Mouse (Mus musculus) liver, adult 2 months (tissue): ENCODE results near the gene Eps8l3. TPM values are rescaled to one million over a fixed set of nuclear protein-coding genes. Genes with fewer than 3 reads are reported as not detected.
A peak's percentile ranks its signal among the peaks of the same experiment; 100 is the strongest.

ENCODE experiments used
- DNase-seq: peaks from one replicate; pipeline ENCODE4 v3.0.0-alpha.2; 2011; ENCODE audit warnings: low read depth, low spot score; ENCODE audit errors: extremely low read depth
- H3K27ac ChIP-seq: fragments of 200-500 bp; replicated peaks from 2 replicates; pipeline ENCODE4 v1.5.1; 2012; ENCODE audit warnings: low read depth, mild to moderate bottlenecking, control low read depth, inconsistent platforms, low read length; ENCODE audit not compliant: insufficient read depth
- H3K27me3 ChIP-seq: fragments of 200-500 bp; 2 replicates; pipeline ENCODE4 v1.6.1; 2012; ENCODE audit warnings: mild to moderate bottlenecking, moderate library complexity, low read length, inconsistent platforms; ENCODE audit not compliant: control insufficient read depth, insufficient read depth
- H3K36me3 ChIP-seq: fragments of 200-500 bp; 2 replicates; pipeline ENCODE4 v1.6.1; 2012; ENCODE audit warnings: low read length, inconsistent platforms; ENCODE audit not compliant: control insufficient read depth, insufficient read depth
- H3K4me1 ChIP-seq: fragments of 200-500 bp; 2 replicates; pipeline ENCODE4 v1.6.1; 2011; ENCODE audit warnings: low read length; ENCODE audit not compliant: control insufficient read depth, insufficient read depth
- H3K4me3 ChIP-seq: fragments of 200-500 bp; 2 replicates; pipeline ENCODE4 v1.5.1; 2011; ENCODE audit warnings: low read depth, mild to moderate bottlenecking, control low read depth, low read length, moderate library complexity; ENCODE audit not compliant: insufficient read depth
- H3K79me2 ChIP-seq: fragments of 200-500 bp; 2 replicates; pipeline ENCODE4 v1.6.1; 2012; ENCODE audit warnings: inconsistent platforms, mild to moderate bottlenecking, low read length, moderate library complexity; ENCODE audit not compliant: control insufficient read depth, insufficient read depth
- H3K9ac ChIP-seq: fragments of 200-500 bp; 2 replicates; pipeline ENCODE4 v1.6.1; 2012; ENCODE audit warnings: low read depth, mild to moderate bottlenecking, control low read depth, inconsistent platforms, low read length
- CTCF ChIP-seq: fragments of 200-500 bp; IDR thresholded peaks from 2 replicates; pipeline ENCODE4 v1.5.1; 2011; ENCODE audit warnings: low read depth, low read length, control low read depth
- POLR2A ChIP-seq: fragments of 200-500 bp; IDR thresholded peaks from 2 replicates; pipeline ENCODE4 v1.6.1; 2011; ENCODE audit warnings: low read length, control low read depth; ENCODE audit not compliant: insufficient read depth; ENCODE audit errors: extremely low read depth
- WGBS: fragments of 180-500 bp; shearing (Covaris S2); methylation state at CpG from one replicate; pipeline ENCODE4 v1.1.7; 2018; 5-methylcytosine and 5-hydroxymethylcytosine counted together
- polyA plus RNA-seq: library from polyadenylated mRNA; depleted of rRNA; stranded (reverse); fragments of >200 nt; gene quantifications from 2 replicates; pipeline ENCODE4 v1.2.3, GENCODE M21; 2012
- total RNA-seq: library from RNA; depleted of rRNA; stranded (reverse); fragments of >200 nt; gene quantifications from 2 replicates; pipeline ENCODE4 v1.2.3, GENCODE M21; 2014

The Eps8l3 gene
- total and polyA plus RNA-seq, 2 experiments: under 0.01 to 0.07 TPM

- TF ChIP-seq CTCF: no peak
- TF ChIP-seq POLR2A: no peak
- peak; percentile 35 for DNase-seq
- Histone ChIP-seq H3K9ac (no peak overlapping the region), H3K4me1 (no peaks in the 10 kb centered on the region), H3K4me3 (no peak overlapping the region), H3K36me3 (no peaks in the 10 kb centered on the region), H3K27ac (no peak overlapping the region), H3K27me3 (no peaks in the 10 kb centered on the region), H3K79me2 (no peaks in the 10 kb centered on the region)
- 75% methylated on average over 15 of the region's 15 CpGs for WGBS
Measured at GRCm38 (mm10) chr3:107916674-107917073, 39.6 kb downstream of the Eps8l3 start.

DNA sequence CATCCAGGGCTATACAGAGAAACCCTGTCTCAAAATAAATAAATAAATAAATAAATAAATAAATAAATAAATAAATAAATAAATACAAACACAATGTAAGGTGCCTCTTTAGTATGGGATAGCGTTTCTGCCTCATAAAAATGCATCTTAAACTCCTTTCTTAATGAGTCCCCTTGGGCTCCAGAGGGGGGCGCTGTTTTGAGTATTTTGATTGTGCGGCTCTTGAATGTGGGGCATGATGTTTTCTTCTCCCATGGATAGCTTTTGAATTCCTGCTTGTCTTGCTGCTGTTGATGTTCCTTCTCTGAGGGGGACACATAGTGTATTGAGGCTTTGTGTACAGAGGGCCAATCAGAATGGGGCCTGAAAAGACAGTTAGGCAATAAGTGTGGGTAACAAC is 40.1 kb downstream of the Eps8l3 start:
- no peaks in the 10 kb centered on the region for H3K36me3 ChIP-seq
- H3K4me1 ChIP-seq: no peaks in the 10 kb centered on the region
- no peaks in the 10 kb centered on the region for H3K79me2 ChIP-seq
- no peak for DNase-seq
- 72% methylated on average over 3 of the region's 3 CpGs for WGBS
- no peak overlapping the region for H3K9ac ChIP-seq
- no peak overlapping the region for H3K27ac ChIP-seq
- no peak for TF ChIP-seq POLR2A
- TF ChIP-seq CTCF: 0 out of 2 replicates have a peak, but pooled peaks have one; percentile 8
- no peak overlapping the region for H3K4me3 ChIP-seq
- H3K27me3 ChIP-seq: no peaks in the 10 kb centered on the region

- no peaks in the 10 kb centered on the region for H3K79me2 ChIP-seq
- H3K4me1 ChIP-seq: no peaks in the 10 kb centered on the region
- TF ChIP-seq POLR2A (no peak), CTCF (peak; percentile 30; the same call in 1 of the 2 replicates)
- WGBS: 55% methylated on average over 7 of the region's 7 CpGs
- no peak overlapping the region for H3K4me3 ChIP-seq
- H3K9ac ChIP-seq: no peak overlapping the region
- H3K27me3 ChIP-seq: no peaks in the 10 kb centered on the region
- H3K27ac ChIP-seq: no peak overlapping the region
- peak; percentile 60 for DNase-seq
- no peaks in the 10 kb centered on the region for H3K36me3 ChIP-seq
Measured at GRCm38 (mm10) chr3:107917783-107918408, 40.9 kb downstream of the Eps8l3 start.

DNA sequence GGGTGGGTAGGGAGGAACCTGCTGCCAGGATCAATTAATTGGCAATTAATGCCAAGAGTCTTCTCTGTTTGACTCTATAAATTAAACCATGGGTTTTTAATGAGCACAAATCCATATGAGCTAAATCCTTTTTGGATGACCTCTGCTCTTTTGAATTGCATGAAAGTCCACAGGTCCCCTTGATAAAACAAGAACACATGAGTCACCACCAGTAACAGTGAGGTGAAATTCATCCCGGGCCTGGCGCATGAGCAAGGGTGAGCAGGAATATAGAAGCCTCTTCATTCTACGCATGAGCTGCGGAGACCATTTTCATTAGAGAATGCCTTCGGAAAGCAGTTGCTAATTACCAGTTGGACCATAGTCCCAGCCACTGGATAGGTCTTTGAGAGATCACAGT is 43.3 kb downstream of the Eps8l3 start:
- DNase-seq: no peak
- TF ChIP-seq POLR2A (no peak), CTCF (no peak)
- H3K4me3 ChIP-seq: no peak overlapping the region
- no peaks in the 10 kb centered on the region for H3K27me3 ChIP-seq
- H3K27ac ChIP-seq: no peak overlapping the region
- H3K9ac ChIP-seq: no peak overlapping the region
- 73% methylated on average over 5 of the region's 5 CpGs for WGBS
- no peaks in the 10 kb centered on the region for H3K4me1 ChIP-seq
- H3K36me3 ChIP-seq: no peaks in the 10 kb centered on the region
- H3K79me2 ChIP-seq: no peaks in the 10 kb centered on the region

DNA sequence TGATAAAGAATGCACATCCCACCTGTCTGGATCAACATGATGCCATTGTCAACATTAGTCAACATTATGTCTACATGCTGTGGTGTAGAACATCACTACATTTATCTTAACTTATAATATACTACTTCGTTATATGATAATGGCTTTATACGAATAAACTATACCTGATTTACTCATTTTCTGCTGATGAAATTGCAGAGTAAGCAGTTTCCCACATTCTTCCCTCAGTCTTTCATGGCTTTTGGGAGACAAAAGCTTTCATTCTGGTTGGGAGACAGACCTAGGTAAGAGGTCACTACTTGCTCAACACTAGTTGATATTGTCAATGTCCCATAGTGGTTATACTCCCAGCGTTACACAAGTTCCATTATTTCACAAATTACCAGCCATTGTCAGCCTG is 48.3 kb downstream of the Eps8l3 start:
- Histone ChIP-seq H3K27ac (no peak overlapping the region), H3K4me3 (no peak overlapping the region), H3K79me2 (no peaks in the 10 kb centered on the region), H3K4me1 (no peaks in the 10 kb centered on the region), H3K27me3 (no peaks in the 10 kb centered on the region), H3K36me3 (no peaks in the 10 kb centered on the region), H3K9ac (no peak overlapping the region)
- DNase-seq: peak; percentile 35
- TF ChIP-seq POLR2A (no peak), CTCF (no peak)
- 72% methylated on average over 3 of the region's 3 CpGs for WGBS

GRCm38 (mm10) chr3:107927841-107928240 is 50.8 kb downstream of the Eps8l3 start:
- H3K27me3 ChIP-seq: no peaks in the 10 kb centered on the region

More at GRCm38 (mm10) chr3:107927841-107928240, 50.8 kb downstream of the Eps8l3 start:
- H3K9ac ChIP-seq: no peak overlapping the region
- no peaks in the 10 kb centered on the region for H3K36me3 ChIP-seq
- WGBS: 92% methylated on average over 3 of the region's 3 CpGs
- no peak overlapping the region for H3K27ac ChIP-seq
- H3K79me2 ChIP-seq: no peaks in the 10 kb centered on the region
- peaks cover 4% of the 10 kb centered on the region; the same call in 1 of the 2 replicates for H3K4me1 ChIP-seq
- no peak for TF ChIP-seq POLR2A
- no peak for TF ChIP-seq CTCF
- DNase-seq: no peak
- H3K4me3 ChIP-seq: no peak overlapping the region
